Mouse (Mus musculus): ENCODE measurements around the gene Kif22.
A peak's percentile ranks its signal among the peaks of the same experiment; 100 is the strongest.

- TF ChIP-seq MAX (IDR thresholded peaks at IDR 0.05; ENCODE audit: low read length): no peak
- peak; percentile 86 to 87 (median 87) for TF ChIP-seq CTCF (IDR thresholded peaks at IDR 0.05 in 2 of 3, conservative IDR thresholded peaks at IDR 0.05 in 1 of 3; ENCODE audit: control insufficient read depth in 1 of 3, insufficient read depth in 1 of 3, low read depth in 2 of 3, low read length in 3 of 3, poor library complexity in 1 of 3, severe bottlenecking in 1 of 3)
- peak; percentile 99 for TF ChIP-seq NRF1 (IDR thresholded peaks at IDR 0.05; ENCODE audit: insufficient read depth, low read depth, low read length, poor library complexity, severe bottlenecking)
- 0 out of 2 replicates have a peak, but pooled peaks have one; percentile 29 for TF ChIP-seq ETS1 (IDR thresholded peaks at IDR 0.05; ENCODE audit: low read depth, low read length)
- TF ChIP-seq MEF2A (IDR thresholded peaks at IDR 0.05; ENCODE audit: extremely low read depth, insufficient replicate concordance, low read depth, low read length, poor library complexity, severe bottlenecking): no peak
- TF ChIP-seq POLR2A (IDR thresholded peaks at IDR 0.05; ENCODE audit: control insufficient read depth in 1 of 2, insufficient read depth in 1 of 2, low read depth in 1 of 2, low read length in 2 of 2, poor library complexity in 1 of 2): peak; percentile 37 to 83
- TF ChIP-seq ZKSCAN1 (IDR thresholded peaks at IDR 0.05; ENCODE audit: low read depth, low read length): no peak
- no peak for TF ChIP-seq RCOR1 (IDR thresholded peaks at IDR 0.05; ENCODE audit: low read depth, low read length)
- TF ChIP-seq GATA1 (IDR thresholded peaks at IDR 0.05; ENCODE audit: low read depth, low read length): no peak
- no peak for TF ChIP-seq MAFK (IDR thresholded peaks at IDR 0.05; ENCODE audit: borderline replicate concordance, low read depth, low read length)
- peak; percentile 98 for TF ChIP-seq E2F4 (IDR thresholded peaks at IDR 0.05; ENCODE audit: borderline replicate concordance, low read depth, low read length)
Observed at GRCm38 (mm10) chr7:127016971-127017949, 25.0 kb downstream of the Kif22 start, which contains the start of gene Pagr1a.
